Mouse (Mus musculus): ENCODE data around the gene Fbln2. TPM values are rescaled to one million over a fixed set of nuclear protein-coding genes. Genes with fewer than 3 reads are reported as not detected.

Fbln2 gene
- polyA plus RNA-seq, 2 experiments = 219 to 294 TPM

GRCm38 (mm10) chr6:91191465-91191864, 20.8 kb upstream of the Fbln2 start:
- no peak for TF ChIP-seq POLR2A (IDR thresholded peaks at IDR 0.05; ENCODE audit: borderline replicate concordance, extremely low read depth, insufficient read depth, insufficient read length)
- Histone ChIP-seq H3K4me1 (ENCODE audit: control insufficient read depth, insufficient read depth, low read length) (0 out of 2 replicates have a peak, but pooled peaks cover 3% of the 10 kb centered on the region), H3K4me3 (replicated peaks; ENCODE audit: low read length) (no peak overlapping the region), H3K27ac (replicated peaks; ENCODE audit: low read depth, low read length) (no peak overlapping the region), H3K9ac (ENCODE audit: low read depth, low read length, severe bottlenecking) (no peak overlapping the region), H3K4me2 (replicated peaks; ENCODE audit: low read depth, low read length, severe bottlenecking) (no peak overlapping the region), H3K9me3 (ENCODE audit: control insufficient read depth, low read length) (no peaks in the 10 kb centered on the region), H3K36me3 (ENCODE audit: control insufficient read depth, insufficient read depth, low read length) (no peaks in the 10 kb centered on the region), H3K27me3 (ENCODE audit: control insufficient read depth, insufficient read depth, low read length) (no peaks in the 10 kb centered on the region)
- no peak for ATAC-seq (ENCODE audit: low FRiP score, low read depth)
- WGBS = 70% methylated on average over 2 of the region's 2 CpGs
- DNase-seq (ENCODE audit: low spot score) = no peak

GRCm38 (mm10) chr6:91192421-91192820, 19.8 kb upstream of the Fbln2 start:
- Histone ChIP-seq H3K9ac (ENCODE audit: low read depth, low read length, severe bottlenecking) (no peak overlapping the region), H3K4me1 (ENCODE audit: control insufficient read depth, insufficient read depth, low read length) (0 out of 2 replicates have a peak, but pooled peaks cover 3% of the 10 kb centered on the region), H3K4me3 (replicated peaks; ENCODE audit: low read length) (no peak overlapping the region), H3K27me3 (ENCODE audit: control insufficient read depth, insufficient read depth, low read length) (no peaks in the 10 kb centered on the region), H3K9me3 (ENCODE audit: control insufficient read depth, low read length) (no peaks in the 10 kb centered on the region), H3K4me2 (replicated peaks; ENCODE audit: low read depth, low read length, severe bottlenecking) (no peak overlapping the region), H3K27ac (replicated peaks; ENCODE audit: low read depth, low read length) (no peak overlapping the region), H3K36me3 (ENCODE audit: control insufficient read depth, insufficient read depth, low read length) (no peaks in the 10 kb centered on the region)
- ATAC-seq (ENCODE audit: low FRiP score, low read depth) (no peak), DNase-seq (ENCODE audit: low spot score) (no peak)
- WGBS = 83% methylated on average over 3 of the region's 3 CpGs
- TF ChIP-seq POLR2A (IDR thresholded peaks at IDR 0.05; ENCODE audit: borderline replicate concordance, extremely low read depth, insufficient read depth, insufficient read length) = no peak

- WGBS = 73% methylated on average over 1 of the region's 1 CpGs
- Histone ChIP-seq H3K4me1 (ENCODE audit: control insufficient read depth, insufficient read depth, low read length) (0 out of 2 replicates have a peak, but pooled peaks cover 3% of the 10 kb centered on the region), H3K27me3 (ENCODE audit: control insufficient read depth, insufficient read depth, low read length) (no peaks in the 10 kb centered on the region), H3K36me3 (ENCODE audit: control insufficient read depth, insufficient read depth, low read length) (no peaks in the 10 kb centered on the region), H3K4me2 (replicated peaks; ENCODE audit: low read depth, low read length, severe bottlenecking) (no peak overlapping the region), H3K9me3 (ENCODE audit: control insufficient read depth, low read length) (no peaks in the 10 kb centered on the region), H3K4me3 (replicated peaks; ENCODE audit: low read length) (no peak overlapping the region), H3K9ac (ENCODE audit: low read depth, low read length, severe bottlenecking) (no peak overlapping the region), H3K27ac (replicated peaks; ENCODE audit: low read depth, low read length) (no peak overlapping the region)
- no peak for TF ChIP-seq POLR2A (IDR thresholded peaks at IDR 0.05; ENCODE audit: borderline replicate concordance, extremely low read depth, insufficient read depth, insufficient read length)
- no peak for DNase-seq (ENCODE audit: low spot score)
- ATAC-seq (ENCODE audit: low FRiP score, low read depth) = no peak
Observed at GRCm38 (mm10) chr6:91192851-91193545, 19.3 kb upstream of the Fbln2 start.

GRCm38 (mm10) chr6:91198456-91198855, 13.8 kb upstream of the Fbln2 start:
- 58% methylated on average over 2 of the region's 2 CpGs for WGBS
- Histone ChIP-seq H3K4me1 (ENCODE audit: control insufficient read depth, insufficient read depth, low read length) (peaks cover 38% of the 10 kb centered on the region), H3K27ac (replicated peaks; ENCODE audit: low read depth, low read length) (no peak overlapping the region)

GRCm38 (mm10) chr6:91200429-91201188, 11.6 kb upstream of the Fbln2 start:
- Histone ChIP-seq H3K9me3 (ENCODE audit: control insufficient read depth, low read length) (no peaks in the 10 kb centered on the region), H3K27me3 (ENCODE audit: control insufficient read depth, insufficient read depth, low read length) (no peaks in the 10 kb centered on the region), H3K9ac (ENCODE audit: low read depth, low read length, severe bottlenecking) (peak overlapping the region; percentile 21), H3K27ac (replicated peaks; ENCODE audit: low read depth, low read length) (peak overlapping the region; percentile 79), H3K4me1 (ENCODE audit: control insufficient read depth, insufficient read depth, low read length) (peaks cover 46% of the 10 kb centered on the region), H3K36me3 (ENCODE audit: control insufficient read depth, insufficient read depth, low read length) (no peaks in the 10 kb centered on the region), H3K4me3 (replicated peaks; ENCODE audit: low read length) (no peak overlapping the region), H3K4me2 (replicated peaks; ENCODE audit: low read depth, low read length, severe bottlenecking) (no peak overlapping the region)
- WGBS = 17% methylated on average over 8 of the region's 8 CpGs
- peak; percentile 93 for DNase-seq (ENCODE audit: low spot score)
- TF ChIP-seq POLR2A (IDR thresholded peaks at IDR 0.05; ENCODE audit: borderline replicate concordance, extremely low read depth, insufficient read depth, insufficient read length) = no peak
- peak; percentile 83 for ATAC-seq (ENCODE audit: low FRiP score, low read depth)

More at GRCm38 (mm10) chr6:91198456-91198855, 13.8 kb upstream of the Fbln2 start:
- no peak for TF ChIP-seq POLR2A (IDR thresholded peaks at IDR 0.05; ENCODE audit: borderline replicate concordance, extremely low read depth, insufficient read depth, insufficient read length)
- Histone ChIP-seq H3K4me3 (replicated peaks; ENCODE audit: low read length) (no peak overlapping the region), H3K36me3 (ENCODE audit: control insufficient read depth, insufficient read depth, low read length) (no peaks in the 10 kb centered on the region), H3K9ac (ENCODE audit: low read depth, low read length, severe bottlenecking) (no peak overlapping the region), H3K27me3 (ENCODE audit: control insufficient read depth, insufficient read depth, low read length) (no peaks in the 10 kb centered on the region), H3K9me3 (ENCODE audit: control insufficient read depth, low read length) (no peaks in the 10 kb centered on the region), H3K4me2 (replicated peaks; ENCODE audit: low read depth, low read length, severe bottlenecking) (no peak overlapping the region)
- DNase-seq (ENCODE audit: low spot score) (no peak), ATAC-seq (ENCODE audit: low FRiP score, low read depth) (no peak)

All from limb, embryonic 14.5 days (tissue).